Mouse (Mus musculus): ENCODE results near the gene Ripk4. TPM values are rescaled to one million over a fixed set of nuclear protein-coding genes. Genes with fewer than 3 reads are reported as not detected.

Gene Ripk4
- 0.27 and 3.4 TPM in 2 replicates for polyA plus RNA-seq (2015; fragmentation: Nextera tagmentation; extraction: Ambion mirVana)

GRCm38 (mm10) chr16:97763061-97763989, at the start of gene Ripk4:
TSS of gene Ripk4 (minus strand) at chr16:97763787.
- H3K9ac ChIP-seq (replicated peaks), result peak within 1 kb of the TSS; percentile 37
- peak within 1 kb of the TSS; percentile 43 for H3K4me3 ChIP-seq (replicated peaks)
- WGBS, result under 1% methylated on average over 87 of the region's 88 CpGs
- peak within 1 kb of the TSS; percentile 64 for H3K4me2 ChIP-seq
- H3K27ac ChIP-seq (replicated peaks), result no peak within 1 kb of the TSS
- peaks cover 60% of the 10 kb centered on the region for H3K27me3 ChIP-seq (replicated peaks)
- H3K36me3 ChIP-seq, result no peaks in the 10 kb centered on the region
- peaks cover 14% of the 10 kb centered on the region for H3K4me1 ChIP-seq
- ATAC-seq (ENCODE audit: low FRiP score), result peak; percentile 45; the same call in 1 of the 2 replicates
- no peaks in the 10 kb centered on the region for H3K9me3 ChIP-seq (replicated peaks)

GRCm38 (mm10) chr16:97808881-97809280, 45.3 kb upstream of the Ripk4 start:
- ATAC-seq (ENCODE audit: low FRiP score), result no peak
- Histone ChIP-seq H3K9me3 (replicated peaks) (no peaks in the 10 kb centered on the region), H3K4me2 (no peak overlapping the region), H3K4me1 (no peaks in the 10 kb centered on the region), H3K9ac (replicated peaks) (no peak overlapping the region), H3K4me3 (replicated peaks) (no peak overlapping the region), H3K27ac (replicated peaks) (no peak overlapping the region), H3K27me3 (replicated peaks) (no peaks in the 10 kb centered on the region), H3K36me3 (peaks cover 94% of the 10 kb centered on the region)
- 95% methylated on average over 3 of the region's 3 CpGs for WGBS

- H3K27ac ChIP-seq (replicated peaks), result no peak overlapping the region
- no peaks in the 10 kb centered on the region for H3K9me3 ChIP-seq (replicated peaks)
- 96% methylated on average over 3 of the region's 3 CpGs for WGBS
- H3K4me2 ChIP-seq, result no peak overlapping the region
- H3K9ac ChIP-seq (replicated peaks), result no peak overlapping the region
- no peak overlapping the region for H3K4me3 ChIP-seq (replicated peaks)
- H3K4me1 ChIP-seq, result no peaks in the 10 kb centered on the region
- no peak for ATAC-seq (ENCODE audit: low FRiP score)
- no peaks in the 10 kb centered on the region for H3K27me3 ChIP-seq (replicated peaks)
- peaks cover 79% of the 10 kb centered on the region for H3K36me3 ChIP-seq
Observed at GRCm38 (mm10) chr16:97805646-97806045, 42.1 kb upstream of the Ripk4 start.

- no peak overlapping the region for H3K9ac ChIP-seq (replicated peaks)
- H3K36me3 ChIP-seq, result peaks cover 78% of the 10 kb centered on the region
- peak; percentile 38; the same call in 1 of the 2 replicates for ATAC-seq (ENCODE audit: low FRiP score)
- no peak overlapping the region for H3K4me3 ChIP-seq (replicated peaks)
- no peaks in the 10 kb centered on the region for H3K9me3 ChIP-seq (replicated peaks)
- H3K27me3 ChIP-seq (replicated peaks), result no peaks in the 10 kb centered on the region
- H3K4me2 ChIP-seq, result no peak overlapping the region
- no peak overlapping the region for H3K27ac ChIP-seq (replicated peaks)
- no peaks in the 10 kb centered on the region for H3K4me1 ChIP-seq
- 82% methylated on average over 7 of the region's 7 CpGs for whole genome bisulfite sequencing
Observed at GRCm38 (mm10) chr16:97804680-97805547, 41.3 kb upstream of the Ripk4 start.

- peaks cover 75% of the 10 kb centered on the region for H3K36me3 ChIP-seq
- WGBS, result 94% methylated on average over 7 of the region's 7 CpGs
Observed at GRCm38 (mm10) chr16:97797950-97798869, 34.6 kb upstream of the Ripk4 start.

GRCm38 (mm10) chr16:97797212-97797611, 33.6 kb upstream of the Ripk4 start:
- ATAC-seq (ENCODE audit: low FRiP score), result no peak
- no peak overlapping the region for H3K27ac ChIP-seq (replicated peaks)
- no peak overlapping the region for H3K4me3 ChIP-seq (replicated peaks)
- WGBS, result 92% methylated on average over 3 of the region's 3 CpGs
- no peaks in the 10 kb centered on the region for H3K27me3 ChIP-seq (replicated peaks)
- H3K4me2 ChIP-seq, result no peak overlapping the region
- no peaks in the 10 kb centered on the region for H3K9me3 ChIP-seq (replicated peaks)
- no peak overlapping the region for H3K9ac ChIP-seq (replicated peaks)
- no peaks in the 10 kb centered on the region for H3K4me1 ChIP-seq
- peaks cover 76% of the 10 kb centered on the region for H3K36me3 ChIP-seq

More at GRCm38 (mm10) chr16:97797950-97798869, 34.6 kb upstream of the Ripk4 start:
- Histone ChIP-seq H3K9me3 (replicated peaks) (no peaks in the 10 kb centered on the region), H3K27ac (replicated peaks) (no peak overlapping the region), H3K9ac (replicated peaks) (no peak overlapping the region), H3K4me2 (no peak overlapping the region), H3K4me3 (replicated peaks) (no peak overlapping the region), H3K4me1 (no peaks in the 10 kb centered on the region), H3K27me3 (replicated peaks) (no peaks in the 10 kb centered on the region)
- ATAC-seq (ENCODE audit: low FRiP score), result no peak

GRCm38 (mm10) chr16:97794256-97794655, 30.7 kb upstream of the Ripk4 start:
- H3K4me2 ChIP-seq, result no peak overlapping the region
- no peaks in the 10 kb centered on the region for H3K9me3 ChIP-seq (replicated peaks)
- no peak for ATAC-seq (ENCODE audit: low FRiP score)
- H3K36me3 ChIP-seq, result peaks cover 58% of the 10 kb centered on the region
- H3K27ac ChIP-seq (replicated peaks), result no peak overlapping the region
- no peaks in the 10 kb centered on the region for H3K27me3 ChIP-seq (replicated peaks)
- no peaks in the 10 kb centered on the region for H3K4me1 ChIP-seq
- H3K9ac ChIP-seq (replicated peaks), result no peak overlapping the region
- WGBS, result 98% methylated on average over 6 of the region's 6 CpGs
- H3K4me3 ChIP-seq (replicated peaks), result no peak overlapping the region

- H3K9ac ChIP-seq (replicated peaks), result no peak overlapping the region
- H3K27me3 ChIP-seq (replicated peaks), result no peaks in the 10 kb centered on the region
- no peaks in the 10 kb centered on the region for H3K9me3 ChIP-seq (replicated peaks)
- no peak overlapping the region for H3K4me3 ChIP-seq (replicated peaks)
- H3K27ac ChIP-seq (replicated peaks), result no peak overlapping the region
- H3K4me1 ChIP-seq, result peaks cover 2% of the 10 kb centered on the region; the same call in 1 of the 2 replicates
- 90% methylated on average over 5 of the region's 5 CpGs for WGBS
- H3K36me3 ChIP-seq, result no peaks in the 10 kb centered on the region
- no peak overlapping the region for H3K4me2 ChIP-seq
- ATAC-seq (ENCODE audit: low FRiP score), result no peak
Observed at GRCm38 (mm10) chr16:97783057-97783456, 19.5 kb upstream of the Ripk4 start.

GRCm38 (mm10) chr16:97778353-97779025, 14.9 kb upstream of the Ripk4 start:
- Histone ChIP-seq H3K27me3 (replicated peaks) (no peaks in the 10 kb centered on the region), H3K36me3 (no peaks in the 10 kb centered on the region), H3K9me3 (replicated peaks) (no peaks in the 10 kb centered on the region), H3K4me1 (peaks cover 2% of the 10 kb centered on the region; the same call in 1 of the 2 replicates), H3K27ac (replicated peaks) (no peak overlapping the region), H3K4me3 (replicated peaks) (no peak overlapping the region), H3K9ac (replicated peaks) (no peak overlapping the region), H3K4me2 (peak overlapping the region; percentile 46)
- ATAC-seq (ENCODE audit: low FRiP score), result peak; percentile 28; the same call in 1 of the 2 replicates
- WGBS, result 39% methylated on average over 15 of the region's 15 CpGs

GRCm38 (mm10) chr16:97766501-97766900, 2.9 kb upstream of the Ripk4 start:
- no peak overlapping the region for H3K4me2 ChIP-seq
- no peaks in the 10 kb centered on the region for H3K9me3 ChIP-seq (replicated peaks)
- no peak overlapping the region for H3K4me3 ChIP-seq (replicated peaks)
- H3K36me3 ChIP-seq, result no peaks in the 10 kb centered on the region
- H3K9ac ChIP-seq (replicated peaks), result no peak overlapping the region
- H3K4me1 ChIP-seq, result peaks cover 14% of the 10 kb centered on the region
- ATAC-seq (ENCODE audit: low FRiP score), result no peak
- 29% methylated on average over 3 of the region's 3 CpGs for WGBS
- H3K27me3 ChIP-seq (replicated peaks), result peaks cover 50% of the 10 kb centered on the region
- H3K27ac ChIP-seq (replicated peaks), result no peak overlapping the region
